Mouse (Mus musculus) mesoderm, embryonic 11.5 days (tissue): ENCODE measurements around the gene Ergic3.

Source experiments
- DNase-seq: peaks from one replicate; pipeline ENCODE4 v3.0.0-alpha.2; 2012; ENCODE audit warnings: low read depth, low spot score

Ergic3 gene

DNA sequence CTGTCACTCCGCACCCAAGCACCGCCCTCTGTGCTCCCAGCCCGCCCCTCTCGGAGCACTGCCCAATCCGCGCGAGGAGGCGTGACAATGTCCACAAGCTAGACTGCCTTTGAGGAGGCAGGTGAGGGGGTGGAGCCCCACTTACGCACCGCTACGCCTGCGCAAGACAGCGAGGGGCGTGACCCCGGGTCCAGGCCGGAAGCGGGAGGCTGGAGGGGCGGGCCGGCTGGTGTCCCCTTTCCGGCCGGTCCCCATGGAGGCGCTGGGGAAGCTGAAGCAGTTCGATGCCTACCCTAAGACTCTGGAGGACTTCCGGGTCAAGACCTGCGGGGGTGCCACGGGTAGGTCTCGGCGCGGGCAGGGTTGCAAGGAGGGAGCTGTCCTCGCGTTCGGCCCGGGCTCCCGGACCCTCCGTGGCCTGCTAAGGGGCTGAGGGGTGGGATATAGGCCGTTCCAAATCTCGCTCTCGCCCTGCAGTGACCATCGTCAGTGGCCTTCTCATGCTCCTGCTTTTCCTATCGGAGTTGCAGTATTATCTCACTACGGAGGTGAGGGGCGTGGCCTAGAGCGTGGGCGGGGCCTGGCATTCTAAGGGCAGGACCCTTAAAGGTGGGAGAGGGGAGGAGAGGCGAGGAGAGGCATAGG, at the start of gene Ergic3, which contains the start of gene 6430550D23Rik:
TSS of gene Ergic3 (plus strand) at position 158 of the 645 bp plus-strand sequence.
TSS of gene 6430550D23Rik (minus strand) at position 90 of the 645 bp plus-strand sequence.
- DNase-seq: peak; percentile 98

DNA sequence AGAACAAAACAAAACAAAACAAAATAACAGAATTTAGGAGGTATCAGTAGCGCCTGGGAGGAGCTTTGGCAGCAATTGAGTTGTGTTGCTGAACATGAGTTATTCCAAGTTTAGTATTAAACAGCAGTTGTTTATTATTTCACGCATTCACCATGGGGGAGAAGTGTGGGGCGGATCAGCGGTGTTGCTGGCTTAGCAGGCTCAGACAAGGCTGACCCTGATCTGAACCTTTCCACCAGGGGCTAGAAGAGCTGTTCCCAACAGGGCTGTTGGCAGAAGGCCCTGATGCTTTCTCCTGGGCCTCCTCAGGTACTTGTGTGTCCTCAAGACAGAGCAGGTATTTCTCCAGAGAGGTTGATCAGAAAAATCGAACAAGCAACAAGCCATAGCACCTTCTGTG, 47.9 kb upstream of the Ergic3 start:
- DNase-seq: no peak

DNA sequence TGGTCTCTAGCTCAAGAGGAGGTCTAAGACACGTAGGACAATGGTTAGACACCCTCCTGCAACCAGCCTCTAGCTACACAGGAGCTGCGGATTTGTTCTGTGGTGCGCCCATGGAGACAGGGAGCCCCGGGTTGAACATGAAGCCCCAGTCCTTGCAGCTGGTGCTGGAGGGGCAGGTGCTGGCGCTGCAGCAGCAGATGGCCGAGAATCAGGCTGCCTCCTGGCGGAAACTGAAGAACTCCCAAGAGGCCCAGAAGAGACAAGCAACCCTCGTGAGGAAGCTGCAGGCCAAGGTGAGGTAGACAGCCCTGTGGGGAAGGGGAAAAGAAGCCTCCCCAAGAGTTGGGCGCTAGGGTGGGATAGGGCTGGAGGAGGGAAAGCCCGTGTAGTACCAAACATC, 46.0 kb upstream of the Ergic3 start:
- DNase-seq: no peak

DNA sequence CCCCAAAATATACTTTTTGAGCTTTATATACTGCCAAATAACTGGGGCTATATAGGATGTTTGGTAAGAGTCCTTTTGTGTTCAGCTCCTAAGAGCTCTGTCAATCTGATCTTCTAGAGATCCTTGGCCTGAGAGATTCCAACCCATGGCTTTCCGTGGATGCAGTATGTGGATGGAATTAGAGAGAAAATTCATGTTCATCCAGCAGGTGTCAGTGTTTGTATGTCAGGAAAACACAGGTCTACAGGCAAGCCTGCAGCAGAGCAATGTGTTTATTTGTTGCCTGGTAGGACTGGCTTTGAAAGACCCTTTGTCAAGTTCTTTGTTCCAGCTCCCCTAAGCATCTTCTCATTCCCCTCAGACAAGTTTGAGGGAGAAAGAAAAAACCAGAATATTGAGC, 44.9 kb upstream of the Ergic3 start:
- DNase-seq: no peak

DNA sequence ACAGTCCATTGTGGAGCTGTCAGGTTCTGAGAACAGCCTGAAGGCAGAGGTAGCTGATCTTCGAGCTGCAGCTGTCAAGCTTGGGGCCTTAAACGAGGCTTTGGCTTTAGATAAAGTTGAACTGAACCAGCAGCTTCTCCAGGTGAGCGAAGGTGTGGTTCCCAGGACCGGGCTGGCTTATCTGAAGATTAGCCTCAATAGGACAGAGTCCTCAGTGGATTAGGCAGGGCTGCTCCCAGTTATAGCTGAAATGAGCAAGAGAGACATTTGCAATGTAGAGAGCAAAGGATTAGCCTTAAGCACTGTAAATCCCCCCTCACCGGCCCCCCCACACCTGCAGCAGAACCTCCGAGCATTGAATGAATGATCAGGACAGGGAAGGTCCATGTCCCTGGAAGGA, 34.5 kb upstream of the Ergic3 start:
- DNase-seq: no peak

DNA sequence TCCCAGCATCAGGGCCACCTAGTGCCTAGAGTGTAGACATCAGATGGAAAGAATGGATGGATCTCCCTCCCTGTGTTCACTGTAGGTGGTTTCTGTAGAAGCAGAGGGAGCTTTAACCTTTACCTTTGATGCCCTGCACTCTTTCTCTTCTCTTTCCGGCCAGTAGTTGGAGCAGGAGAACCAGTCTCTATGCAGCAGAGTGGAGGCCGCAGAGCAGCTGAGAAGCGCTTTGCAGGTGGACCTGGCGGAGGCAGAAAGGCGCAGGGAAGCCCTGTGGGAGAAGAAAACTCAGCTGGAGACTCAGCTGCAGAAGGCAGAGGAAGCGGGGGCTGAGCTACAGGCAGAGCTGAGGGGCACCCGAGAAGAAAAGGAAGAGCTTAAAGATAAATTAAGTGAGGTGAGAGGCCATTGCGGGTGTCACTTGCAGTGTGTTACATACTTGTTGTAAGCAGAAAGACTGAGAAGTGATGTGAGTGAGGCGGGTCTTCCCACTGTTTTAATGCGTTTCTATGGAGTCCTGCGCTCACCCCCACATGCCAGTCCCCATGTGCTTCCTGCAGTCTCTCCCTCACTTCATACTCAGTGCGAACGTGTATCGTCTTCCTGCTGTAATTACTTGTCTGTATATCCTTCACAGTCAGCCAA, 33.6 kb upstream of the Ergic3 start:
- DNase-seq: no peak

DNA sequence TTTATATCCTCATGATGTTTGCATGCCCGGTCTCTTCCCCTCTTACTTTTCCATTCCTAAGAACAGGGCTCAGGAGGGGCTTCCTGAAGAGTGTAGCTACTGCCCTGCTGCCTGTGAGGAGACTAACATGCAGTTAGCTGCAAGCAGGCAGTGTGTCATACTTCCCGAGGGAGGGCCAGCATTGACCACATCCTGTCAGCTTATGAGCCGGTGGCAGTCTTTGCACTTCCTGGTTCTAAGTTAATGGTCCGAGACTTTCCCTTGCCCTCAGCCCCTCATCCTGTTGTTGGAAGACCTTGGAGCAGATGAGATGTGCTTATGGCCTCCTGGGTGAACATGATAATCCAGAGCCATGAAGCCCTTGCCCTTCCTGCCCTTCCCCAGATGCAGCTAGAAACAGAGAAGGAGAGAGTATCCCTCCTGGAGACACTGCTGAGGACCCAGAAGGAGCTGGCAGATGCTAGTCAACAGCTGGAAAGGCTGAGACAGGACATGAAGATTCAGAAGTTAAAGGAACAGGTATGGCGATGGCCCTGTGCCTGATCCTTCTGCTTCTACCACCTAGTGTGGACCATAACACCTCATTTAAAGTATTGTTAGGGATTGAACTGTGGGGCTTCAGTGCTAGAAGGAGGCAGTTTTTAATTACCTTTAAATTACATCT, 28.4 kb upstream of the Ergic3 start:
- peak; percentile 7 for DNase-seq

DNA sequence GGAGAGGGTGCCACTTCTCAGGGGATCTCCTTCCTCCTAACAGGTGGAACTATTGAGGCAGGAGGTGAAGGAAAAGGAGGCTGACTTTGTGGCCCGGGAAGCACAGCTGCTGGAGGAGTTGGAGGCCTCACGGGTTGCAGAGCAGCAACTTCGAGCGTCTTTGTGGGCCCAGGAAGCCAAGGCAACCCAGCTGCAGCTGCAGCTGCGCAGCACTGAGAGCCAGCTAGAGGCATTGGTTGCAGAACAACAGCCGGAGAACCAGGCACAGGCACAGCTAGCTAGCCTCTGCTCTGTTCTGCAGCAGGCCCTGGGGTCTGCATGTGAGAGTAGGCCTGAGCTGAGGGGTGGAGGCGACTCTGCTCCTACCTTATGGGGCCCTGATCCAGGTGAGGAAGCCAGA, 22.1 kb upstream of the Ergic3 start:
- DNase-seq: no peak

DNA sequence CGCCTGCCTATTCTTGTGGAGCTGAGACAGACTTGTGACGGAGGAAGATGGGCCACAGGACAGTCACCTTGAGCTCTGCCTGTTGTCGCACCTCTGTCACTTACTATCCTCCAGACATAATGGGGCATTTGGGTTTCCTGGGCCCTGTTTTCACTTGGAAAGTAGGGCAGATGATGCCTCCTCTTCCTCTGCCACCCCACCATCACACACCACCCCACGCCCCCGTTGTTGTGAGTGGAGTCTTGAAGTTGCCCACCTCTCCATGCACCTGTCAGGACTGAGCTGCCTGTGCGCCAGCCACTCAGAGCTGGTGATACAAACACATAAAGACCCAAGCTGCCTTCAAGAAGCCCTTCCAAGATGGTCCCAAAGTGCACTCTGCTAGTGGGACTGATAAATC, 20.7 kb upstream of the Ergic3 start:
- DNase-seq: no peak

DNA sequence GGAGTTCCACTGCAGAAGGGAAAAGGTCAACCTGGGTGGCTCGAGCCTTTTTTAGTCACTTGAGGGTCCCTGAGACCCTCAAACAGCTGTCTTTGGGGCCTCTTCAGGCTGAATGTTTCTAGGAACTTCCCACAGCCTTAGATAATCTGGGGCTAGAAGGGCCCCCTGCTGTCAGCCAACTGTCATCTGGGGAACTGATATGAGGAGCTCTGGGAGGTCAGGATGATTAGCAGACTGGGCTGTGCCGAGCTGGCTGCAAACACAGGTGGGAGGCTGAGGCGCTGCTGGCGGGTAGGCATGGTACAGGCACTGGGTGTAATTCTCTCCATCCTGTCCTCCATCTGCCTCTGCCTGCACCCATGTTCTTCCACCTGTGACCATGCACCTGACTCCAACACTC, 18.8 kb upstream of the Ergic3 start:
- no peak for DNase-seq

DNA sequence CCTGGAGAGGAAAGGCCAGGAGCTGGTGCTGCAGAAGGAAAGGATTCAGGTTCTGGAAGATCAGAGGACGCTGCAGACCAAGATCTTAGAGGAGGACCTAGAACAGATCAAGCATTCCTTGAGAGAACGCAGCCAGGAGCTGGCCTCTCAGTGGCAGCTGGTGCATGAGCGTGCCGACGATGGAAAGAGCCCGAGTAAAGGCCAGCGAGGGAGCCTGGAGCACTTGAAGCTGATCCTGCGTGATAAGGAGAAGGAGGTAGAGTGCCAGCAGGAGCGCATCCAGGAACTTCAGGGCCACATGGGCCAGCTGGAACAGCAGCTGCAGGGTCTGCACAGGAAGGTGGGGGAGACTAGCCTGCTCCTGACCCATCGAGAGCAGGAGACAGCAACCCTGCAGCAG, 16.7 kb upstream of the Ergic3 start:
- no peak for DNase-seq

DNA sequence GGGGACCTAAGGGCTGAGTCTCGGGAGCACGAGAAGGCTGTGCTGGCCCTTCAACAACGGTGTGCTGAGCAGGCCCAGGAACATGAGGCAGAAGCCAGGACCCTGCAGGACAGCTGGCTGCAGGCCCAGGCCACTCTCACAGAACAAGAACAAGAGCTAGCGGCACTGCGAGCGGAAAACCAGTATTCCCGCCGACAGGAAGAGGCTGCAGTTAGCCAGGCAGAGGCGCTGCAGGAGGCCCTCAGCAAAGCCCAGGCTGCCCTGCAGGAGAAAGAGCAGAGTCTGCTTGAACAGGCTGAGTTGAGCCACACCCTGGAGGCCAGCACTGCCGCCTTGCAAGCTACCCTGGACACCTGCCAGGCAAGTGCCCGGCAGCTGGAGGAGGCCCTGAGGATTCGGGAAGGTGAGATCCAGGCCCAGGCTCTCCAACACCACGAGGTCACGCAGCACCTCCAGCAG, 16.0 kb upstream of the Ergic3 start:
- no peak for DNase-seq

DNA sequence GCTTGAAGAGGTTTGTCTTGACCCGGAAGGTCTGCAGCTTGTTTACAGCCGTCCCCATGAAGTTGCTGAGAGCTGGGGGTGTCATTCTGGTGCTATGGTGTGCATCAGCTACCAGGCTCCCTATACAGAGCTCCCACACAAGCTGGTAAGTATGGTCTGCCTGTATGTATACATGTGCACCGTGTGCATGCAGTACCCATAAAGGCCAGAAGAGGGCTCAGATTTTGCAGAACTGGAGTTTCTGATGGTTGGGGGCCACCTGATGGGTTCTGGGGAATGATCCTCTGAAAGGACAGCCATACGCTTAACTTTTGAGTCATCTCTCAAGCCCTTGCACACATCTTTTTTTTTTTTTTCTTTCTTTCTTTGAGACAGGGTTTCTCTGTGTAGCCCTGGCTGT, 2.5 kb upstream of the Ergic3 start:
- DNase-seq: peak; percentile 35

DNA sequence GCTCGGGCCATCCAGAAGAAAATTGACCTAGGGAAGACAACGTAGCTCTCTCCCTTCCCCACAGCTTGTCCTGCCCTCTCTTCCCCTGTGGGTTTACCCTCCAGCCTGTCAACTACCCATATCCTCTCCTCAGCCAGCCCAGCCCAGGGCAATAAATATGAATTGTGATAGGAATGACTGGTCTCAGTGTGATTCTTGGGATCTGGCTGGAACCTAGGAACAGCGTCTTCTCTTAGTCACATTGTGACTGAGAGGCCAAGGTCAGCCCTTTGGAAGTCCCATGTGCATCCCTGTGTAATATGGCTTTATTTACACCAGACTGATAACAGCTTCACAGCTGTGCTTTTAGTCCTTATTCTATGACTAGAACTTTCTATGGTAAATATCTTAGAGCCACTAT, 10.3 kb downstream of the Ergic3 start:
- no peak for DNase-seq

DNA sequence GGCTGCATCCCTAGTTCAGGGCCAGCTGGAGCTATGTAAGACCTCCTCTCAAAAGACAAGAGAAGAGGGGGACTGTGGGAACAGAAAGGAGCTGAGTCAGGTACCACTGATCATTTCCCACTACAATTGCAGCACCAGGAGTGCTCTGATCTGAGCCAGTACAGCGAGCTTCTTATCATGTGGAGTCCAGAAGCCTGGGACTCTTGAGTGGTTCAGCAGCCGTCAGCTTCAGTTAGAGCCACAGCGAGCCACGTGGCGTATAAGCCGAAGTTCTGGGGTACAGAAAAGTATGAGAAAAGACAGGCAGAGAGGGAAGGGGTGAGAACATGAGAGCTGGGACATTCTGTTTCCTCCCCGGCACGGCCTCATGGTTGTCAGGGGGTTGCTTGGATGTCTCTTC, 13.4 kb downstream of the Ergic3 start:
- DNase-seq: no peak

DNA sequence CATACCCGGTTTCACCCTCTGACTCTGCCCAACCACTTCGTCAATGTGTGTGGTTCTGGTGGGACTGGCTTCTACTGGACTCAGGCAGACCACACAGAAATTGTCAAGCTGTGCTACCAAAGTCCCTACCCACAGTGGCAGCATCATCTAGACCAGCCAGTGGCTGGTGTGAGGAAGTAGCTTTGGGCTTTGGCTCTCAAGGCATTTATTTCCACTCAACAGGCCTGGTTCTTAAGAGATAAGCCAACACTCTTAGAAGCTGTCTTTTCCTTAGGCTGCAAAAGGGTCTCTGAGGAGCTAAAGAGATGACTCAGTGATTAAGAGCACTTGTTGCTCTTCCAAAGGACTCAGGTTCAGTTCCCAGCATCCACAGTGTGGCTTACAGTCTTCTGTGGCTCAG, 13.9 kb downstream of the Ergic3 start:
- no peak for DNase-seq

DNA sequence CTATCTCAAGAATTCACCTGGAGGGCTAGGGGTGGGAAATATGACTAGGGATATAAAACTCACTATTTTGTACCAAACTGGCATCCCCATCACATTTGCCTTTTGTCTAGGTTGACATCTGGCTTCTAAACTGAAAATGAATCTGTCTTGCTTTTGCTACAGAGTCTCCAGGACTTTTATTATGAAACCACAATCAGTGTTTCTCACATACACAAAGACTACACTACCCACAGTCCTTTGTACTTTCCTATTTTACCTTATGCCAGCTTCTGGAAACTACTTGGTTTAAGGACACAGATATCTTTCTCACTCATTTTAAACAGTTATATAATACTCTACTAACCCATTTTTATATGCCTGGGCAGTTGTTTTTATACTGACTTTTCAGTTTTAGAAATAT, 17.6 kb downstream of the Ergic3 start:
- DNase-seq: no peak

DNA sequence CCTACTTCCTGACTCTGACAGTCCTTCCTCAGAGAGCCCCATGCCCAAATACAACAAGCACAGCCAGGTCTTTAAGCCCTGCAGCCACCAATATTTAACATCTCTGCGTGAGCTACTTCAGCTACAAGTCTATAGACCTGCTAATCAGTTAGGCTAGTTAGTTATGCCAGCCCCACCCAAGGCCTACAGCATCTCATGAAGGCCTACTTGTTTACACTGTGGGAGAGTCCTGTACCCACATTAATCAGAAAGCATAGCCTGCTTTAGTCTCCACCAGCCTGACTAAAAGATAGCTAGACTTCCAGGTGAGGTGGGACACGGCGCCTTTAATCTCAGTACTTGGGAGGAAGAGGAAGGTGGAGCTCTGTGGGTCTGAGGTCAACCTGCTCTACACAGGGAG, 31.5 kb downstream of the Ergic3 start:
- DNase-seq: no peak

DNA sequence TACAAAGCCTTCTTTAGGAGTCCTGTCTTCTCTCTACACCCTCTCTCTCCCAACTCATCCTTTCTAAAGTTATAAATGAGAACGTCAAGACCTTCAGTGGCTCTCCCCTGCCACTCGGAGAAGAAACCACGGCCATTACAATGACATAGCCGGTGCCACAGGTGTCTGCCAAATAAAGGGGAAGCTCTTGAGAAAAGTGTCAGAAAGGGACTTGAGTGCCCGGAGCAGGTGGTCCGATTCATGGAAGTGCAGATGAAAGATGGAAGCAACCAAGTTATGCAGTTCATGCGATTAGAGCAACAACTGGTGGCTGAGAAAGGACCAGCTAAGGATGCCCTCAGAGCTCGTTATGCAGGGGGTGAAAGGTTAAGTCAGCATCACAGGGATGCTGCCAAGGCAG, 35.1 kb downstream of the Ergic3 start:
- DNase-seq: no peak

DNA sequence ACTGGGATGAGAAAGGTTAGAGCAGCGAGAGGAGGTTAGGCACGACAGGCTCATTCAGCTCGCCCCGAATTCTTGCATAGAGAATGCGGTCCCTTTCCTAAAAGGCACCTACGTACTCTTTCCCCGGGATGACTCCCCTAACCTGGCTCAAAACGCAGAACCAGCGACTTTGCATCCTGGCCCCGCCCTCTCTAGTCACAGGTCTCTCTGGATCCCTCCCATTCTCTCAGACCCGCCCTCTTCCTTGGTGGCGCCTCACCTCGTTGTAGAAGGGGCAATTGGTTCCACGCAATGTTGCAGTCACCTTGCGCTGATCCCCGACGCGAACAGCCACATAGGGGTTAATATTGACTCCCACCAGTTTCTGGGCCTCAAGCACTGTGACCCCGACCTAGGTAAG, 40.1 kb downstream of the Ergic3 start:
- no peak for DNase-seq

DNA sequence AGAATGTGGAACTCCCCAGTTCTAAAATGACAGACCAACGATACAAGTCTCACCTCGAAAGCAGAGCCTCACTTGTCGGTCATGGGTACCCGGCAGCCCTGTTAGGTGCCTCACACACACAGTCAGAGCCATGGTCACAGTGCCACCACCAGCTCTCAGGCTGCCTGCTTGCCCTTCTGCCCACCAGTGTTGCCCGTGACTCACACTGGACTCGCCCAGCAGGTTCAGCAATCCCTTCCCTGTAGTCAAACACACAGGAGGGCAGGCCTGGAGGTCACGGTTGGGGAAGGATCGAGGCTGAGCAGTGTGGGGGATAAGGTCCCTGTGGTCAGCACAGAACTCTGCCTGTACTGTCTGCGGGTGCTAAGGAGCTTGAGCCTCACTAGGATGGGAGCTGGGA, 45.0 kb downstream of the Ergic3 start, which contains the start of gene Fer1l4:
TSS of gene Fer1l4 (minus strand) at position 132 of the 400 bp plus-strand sequence.
- no peak for DNase-seq

DNA sequence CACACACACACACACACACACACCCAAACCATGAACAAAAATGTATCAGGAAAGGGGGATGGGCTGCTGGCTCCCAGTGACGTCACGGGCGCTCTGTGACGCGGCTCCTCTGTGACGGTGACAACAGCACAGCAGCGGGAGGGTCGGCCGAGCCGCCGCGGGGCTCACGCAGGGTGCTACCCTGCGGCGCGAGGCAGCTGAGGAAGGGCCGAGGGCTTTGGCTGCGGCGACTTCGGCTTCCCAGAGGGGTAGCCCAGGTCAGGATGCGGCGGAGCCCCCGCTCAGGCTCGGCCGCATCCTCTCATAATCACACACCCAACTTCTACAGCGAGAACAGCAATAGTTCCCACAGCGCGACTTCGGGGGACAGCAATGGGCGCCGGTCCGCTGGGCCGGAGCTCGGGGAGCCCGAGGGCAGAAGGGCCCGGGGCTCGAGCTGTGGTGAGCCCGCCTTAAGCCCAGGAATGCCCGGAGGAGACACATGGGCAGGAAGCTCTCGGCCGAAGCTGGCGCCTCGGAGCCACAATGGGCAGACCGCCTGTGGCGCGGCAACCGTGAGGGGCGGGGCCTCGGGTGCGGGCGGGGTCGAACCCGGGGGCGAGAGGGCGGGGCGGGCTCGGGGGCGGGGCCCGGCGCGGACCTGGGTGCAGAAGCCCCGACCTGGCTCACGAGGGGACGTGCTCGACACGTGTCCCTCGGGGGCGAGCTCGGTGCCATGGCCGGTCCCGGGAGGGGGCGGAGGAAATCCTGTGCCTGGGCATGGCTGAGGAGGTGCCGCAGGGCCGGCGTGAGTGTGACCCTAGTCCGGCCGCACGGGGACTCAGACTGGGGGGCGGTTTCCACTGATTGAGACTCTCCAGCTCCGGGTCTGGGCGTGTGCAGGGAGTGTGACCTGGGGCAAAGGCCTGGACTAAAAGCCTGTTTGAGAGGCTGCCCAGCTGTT, 57.5 kb downstream of the Ergic3 start, which contains the start of gene Spag4:
TSS of gene Spag4 (plus strand) at position 77 of the 943 bp plus-strand sequence.
- peak; percentile 88 for DNase-seq
